Mouse (Mus musculus) B cell, adult 2 months (primary cell): ENCODE measurements at regions not wholly inside any gene's neighbourhood (a gene's known extent, or its start where the extent isn't known, plus 50 kb on each side); places are given as distances from the start of the nearest gene placed in this dataset.

Source experiments
- DNase-seq, 2 experiments: peaks; one replicate each; pipeline ENCODE4 v3.0.0; 2022

- no peak for DNase-seq
These were observed 167.1 kb upstream of the Srrm4 start for GRCm38 (mm10) chr5:116758687-116759086.

GRCm38 (mm10) chr5:116752941-116753340 is 161.3 kb upstream of the Srrm4 start:
- DNase-seq, result no peak

GRCm38 (mm10) chr5:116752096-116752495 is 160.5 kb upstream of the Srrm4 start:
- DNase-seq, result no peak

- DNase-seq, result no peak
These were observed 154.2 kb upstream of the Srrm4 start for GRCm38 (mm10) chr5:116745776-116746175.

- DNase-seq, result no peak
These were observed 152.8 kb upstream of the Srrm4 start for GRCm38 (mm10) chr5:116744389-116744788.

- DNase-seq, result no peak
These were observed 144.0 kb upstream of the Srrm4 start for GRCm38 (mm10) chr5:116735622-116736021.

GRCm38 (mm10) chr5:116731509-116731908 is 139.9 kb upstream of the Srrm4 start:
- no peak for DNase-seq

- DNase-seq, result no peak
These were observed 127.6 kb upstream of the Srrm4 start for GRCm38 (mm10) chr5:116719200-116719599.

- no peak for DNase-seq
These were observed 122.6 kb upstream of the Srrm4 start for GRCm38 (mm10) chr5:116714256-116714655.

GRCm38 (mm10) chr5:116712056-116712455 is 120.4 kb upstream of the Srrm4 start:
- DNase-seq, result no peak

GRCm38 (mm10) chr5:116708505-116708904 is 116.9 kb upstream of the Srrm4 start:
- no peak for DNase-seq

GRCm38 (mm10) chr5:116662466-116662865 is 70.8 kb upstream of the Srrm4 start:
- DNase-seq, result no peak

- DNase-seq, result no peak
These were observed 70.2 kb upstream of the Srrm4 start for GRCm38 (mm10) chr5:116661851-116662250.

GRCm38 (mm10) chr5:116654486-116655420 is 63.1 kb upstream of the Srrm4 start:
- no peak for DNase-seq
